Mouse (Mus musculus) hindbrain, postnatal 0 days (tissue): Measurements from ENCODE around the gene Ndn. TPM values are rescaled to one million over a fixed set of nuclear protein-coding genes. Genes with fewer than 3 reads are reported as not detected.
A peak's percentile ranks its signal among the peaks of the same experiment; 100 is the strongest.

Experiments
- ATAC-seq: fragments of 200-750 bp; cut with Nextera tagmentation; 2 replicates; pipeline ENCODE4 v1.8.0; 2017; ENCODE audit warnings: mild to moderate bottlenecking, moderate TSS enrichment, moderate library complexity
- DNase-seq: peaks from one replicate; pipeline ENCODE4 v3.0.0-alpha.2; 2015; ENCODE audit warnings: low spot score
- H3K27ac ChIP-seq: fragments of 300-500 bp; sonication (generic); 2 replicates; pipeline ENCODE4 v1.5.1; 2014; ENCODE audit warnings: mild to moderate bottlenecking
- H3K27me3 ChIP-seq: fragments of 300-500 bp; sonication (generic); 2 replicates; pipeline ENCODE4 v1.6.1; 2014; ENCODE audit warnings: low read length, mixed read lengths; ENCODE audit not compliant: insufficient read depth
- H3K36me3 ChIP-seq: fragments of 300-500 bp; sonication (generic); 2 replicates; pipeline ENCODE4 v1.6.1; 2014; ENCODE audit warnings: low read length, mixed read lengths; ENCODE audit not compliant: insufficient read depth
- H3K4me1 ChIP-seq: fragments of 300-500 bp; sonication (generic); 2 replicates; pipeline ENCODE4 v1.6.1; 2014; ENCODE audit warnings: antibody characterized with exemption, low read length, mixed read lengths; ENCODE audit not compliant: insufficient read depth
- H3K4me2 ChIP-seq: fragments of 300-500 bp; sonication (generic); 2 replicates; pipeline ENCODE4 v1.6.1; 2014; ENCODE audit warnings: low read depth, mild to moderate bottlenecking, low read length, moderate library complexity, mixed read lengths
- H3K4me3 ChIP-seq: fragments of 300-500 bp; sonication (generic); 2 replicates; pipeline ENCODE4 v1.5.1; 2014; ENCODE audit warnings: low read length
- H3K9ac ChIP-seq: fragments of 300-500 bp; sonication (generic); replicated peaks from 2 replicates; pipeline ENCODE4 v1.6.1; 2014; ENCODE audit warnings: mild to moderate bottlenecking, low read length, moderate library complexity, mixed read lengths
- H3K9me3 ChIP-seq: fragments of 300-500 bp; sonication (generic); 2 replicates; pipeline ENCODE4 v1.6.1; 2016; ENCODE audit warnings: low read length, mixed read lengths
- CTCF ChIP-seq: IDR thresholded peaks from 2 replicates; pipeline ENCODE4 v1.5.1; 2016; ENCODE audit warnings: antibody characterized with exemption, control low read depth, low read depth
- WGBS: fragments of 180-500 bp; shearing (Covaris S2); extraction: QIAGEN DNeasy Blood & Tissue Kit; methylation state at CpG from one replicate; pipeline ENCODE4 v1.1.7; 2014; 5-methylcytosine and 5-hydroxymethylcytosine counted together
- polyA plus RNA-seq: library from polyadenylated mRNA; unstranded; fragments of >200 nt; fragmentation: Nextera tagmentation; extraction: Ambion mirVana; gene quantifications from 2 replicates; pipeline ENCODE4 v1.2.1, GENCODE M21; 2015
- total RNA-seq: library from RNA; depleted of rRNA; stranded (reverse); fragments of >200 nt; gene quantifications from 2 replicates; pipeline ENCODE4 v1.2.3, GENCODE M21; 2014; rRNA removed

Gene Ndn
- 346 and 362 TPM in 2 replicates for total RNA-seq
- 520 and 552 TPM in 2 replicates for polyA plus RNA-seq

GRCm38 (mm10) chr7:62346269-62346668 lies at the start of gene Ndn:
TSS of gene Ndn (plus strand) at chr7:62346569.
- no peaks in the 10 kb centered on the region for H3K27me3 ChIP-seq
- DNase-seq (no peak), ATAC-seq (no peak)
- no peaks in the 10 kb centered on the region for H3K9me3 ChIP-seq
- H3K4me1 ChIP-seq, result no peaks in the 10 kb centered on the region
- no peaks in the 10 kb centered on the region for H3K36me3 ChIP-seq
- H3K4me2 ChIP-seq, result no peak within 1 kb of the TSS
- no peak within 1 kb of the TSS for H3K4me3 ChIP-seq
- 63% methylated on average over 1 of the region's 1 CpGs for WGBS
- no peak within 1 kb of the TSS for H3K9ac ChIP-seq
- TF ChIP-seq CTCF, result no peak
- H3K27ac ChIP-seq, result no peak within 1 kb of the TSS

- no peak overlapping the region for H3K4me3 ChIP-seq
- peak; percentile 7 for DNase-seq
- no peaks in the 10 kb centered on the region for H3K36me3 ChIP-seq
- no peak overlapping the region for H3K4me2 ChIP-seq
- 0 out of 2 replicates have a peak, but pooled peaks have one; percentile 6 for TF ChIP-seq CTCF
- WGBS, result 57% methylated on average over 3 of the region's 3 CpGs
- H3K4me1 ChIP-seq, result no peaks in the 10 kb centered on the region
- no peaks in the 10 kb centered on the region for H3K9me3 ChIP-seq
- H3K27ac ChIP-seq, result no peak overlapping the region
- H3K27me3 ChIP-seq, result no peaks in the 10 kb centered on the region
- no peak overlapping the region for H3K9ac ChIP-seq
- ATAC-seq, result no peak
These were observed 43.9 kb upstream of the Ndn start for GRCm38 (mm10) chr7:62302451-62302850.

- no peaks in the 10 kb centered on the region for H3K36me3 ChIP-seq
- no peaks in the 10 kb centered on the region for H3K27me3 ChIP-seq
- no peak overlapping the region for H3K9ac ChIP-seq
- H3K4me1 ChIP-seq, result no peaks in the 10 kb centered on the region
- no peak overlapping the region for H3K4me3 ChIP-seq
- DNase-seq (peak; percentile 53), ATAC-seq (no peak)
- no peak overlapping the region for H3K4me2 ChIP-seq
- no peaks in the 10 kb centered on the region for H3K9me3 ChIP-seq
- TF ChIP-seq CTCF, result no peak
- 38% methylated on average over 6 of the region's 6 CpGs for WGBS
- H3K27ac ChIP-seq, result no peak overlapping the region
These were observed 39.3 kb upstream of the Ndn start for GRCm38 (mm10) chr7:62306896-62307614.

GRCm38 (mm10) chr7:62316793-62317192 lies 29.6 kb upstream of the Ndn start:
- Histone ChIP-seq H3K4me3 (no peak overlapping the region), H3K27ac (no peak overlapping the region), H3K9ac (no peak overlapping the region), H3K4me2 (no peak overlapping the region), H3K9me3 (no peaks in the 10 kb centered on the region), H3K27me3 (no peaks in the 10 kb centered on the region), H3K4me1 (no peaks in the 10 kb centered on the region), H3K36me3 (no peaks in the 10 kb centered on the region)
- 72% methylated on average over 5 of the region's 5 CpGs for WGBS
- DNase-seq, result no peak
- TF ChIP-seq CTCF, result no peak
- ATAC-seq, result no peak

- WGBS, result 38% methylated on average over 1 of the region's 1 CpGs
- Histone ChIP-seq H3K36me3 (no peaks in the 10 kb centered on the region), H3K27me3 (no peaks in the 10 kb centered on the region), H3K4me2 (no peak overlapping the region), H3K27ac (no peak overlapping the region), H3K4me1 (no peaks in the 10 kb centered on the region), H3K4me3 (no peak overlapping the region), H3K9me3 (no peaks in the 10 kb centered on the region), H3K9ac (no peak overlapping the region)
- ATAC-seq (no peak), DNase-seq (no peak)
- no peak for TF ChIP-seq CTCF
These were observed 958 bp upstream of the Ndn start for GRCm38 (mm10) chr7:62345411-62345810.

GRCm38 (mm10) chr7:62348106-62348803 lies 1.9 kb downstream of the Ndn start:
- Histone ChIP-seq H3K27me3 (no peaks in the 10 kb centered on the region), H3K9ac (peak overlapping the region; percentile 63), H3K9me3 (no peaks in the 10 kb centered on the region), H3K4me1 (no peaks in the 10 kb centered on the region), H3K36me3 (no peaks in the 10 kb centered on the region), H3K4me2 (peak overlapping the region; percentile 66), H3K4me3 (peak overlapping the region; percentile 53), H3K27ac (peak overlapping the region; percentile 86)
- TF ChIP-seq CTCF, result peak; percentile 3; the same call in 1 of the 2 replicates
- peak; percentile 91 for DNase-seq
- 18% methylated on average over 40 of the region's 42 CpGs for WGBS
- ATAC-seq, result peak; percentile 97
